In genomic region chrX:152738191-152738590, GRCm38 (mm10) we compare ENCODE assay signal across 26 mouse cellular contexts. TPM values are rescaled to one million over a fixed set of nuclear protein-coding genes. Genes with fewer than 3 reads are reported as not detected.
DNase-seq lines count a peak whose midpoint lies in the region; ATAC-seq lines count a peak whose summit lies in the region.
"Had no signal": no experiment of that assay in that cellular context is flagged by ENCODE, and none has a peak within 500 bp of the region (broad histone marks: within the 10 kb centered on the region; RNA-seq: fewer than 3 reads in every experiment).

No protein-coding gene starts in this region.

- no peaks in the 10 kb centered on the region for H3K9me3 ChIP-seq in kidney, embryonic 15.5 days (replicated peaks)
- H3K9me3 ChIP-seq in kidney, embryonic 14.5 days (ENCODE audit: control insufficient read depth, low read length), result no peaks in the 10 kb centered on the region
- no peaks in the 10 kb centered on the region for H3K9me3 ChIP-seq in liver, embryonic 11.5 days (ENCODE audit: control insufficient read depth, low read length)
- no peaks in the 10 kb centered on the region for H3K9me3 ChIP-seq in liver, embryonic 12.5 days (replicated peaks)
- H3K9me3 ChIP-seq in lung, embryonic 15.5 days, result no peaks in the 10 kb centered on the region
- H3K9me3 ChIP-seq: heart, embryonic 12.5 days; heart, embryonic 15.5 days; hindbrain, embryonic 10.5 days; hindbrain, embryonic 13.5 days had no signal

- DNase-seq in liver, embryonic 11.5 days (ENCODE audit: low spot score), result no peak
- DNase-seq in lung, postnatal 4 days, result no peak
- DNase-seq in c-Kit-positive CD71-positive TER-119-positive erythroid progenitor cells, embryonic 14.5 days (ENCODE audit: low spot score), result peak; percentile 13
- DNase-seq in heart, adult 8-10 months (ENCODE audit: low spot score), result no peak
- DNase-seq: adrenal gland, adult 2 months; adrenal gland, postnatal 14 days; cerebellum, adult 18-20 months; cerebellum, adult 9-10 months; cerebellum, postnatal 14 days; forebrain, postnatal 0 days; gastrocnemius, adult 2 months; gastrocnemius, postnatal 14 days; heart, adult 11 months; heart, postnatal 10 days; heart, postnatal 36 days had no signal

- H3K4me1 ChIP-seq in kidney, embryonic 15.5 days, result no peaks in the 10 kb centered on the region
- H3K4me1 ChIP-seq in kidney, embryonic 14.5 days (ENCODE audit: control insufficient read depth, insufficient read depth, low read length), result no peaks in the 10 kb centered on the region
- no peaks in the 10 kb centered on the region for H3K4me1 ChIP-seq in liver, embryonic 11.5 days (replicated peaks; ENCODE audit: control insufficient read depth, insufficient read depth, low read length)
- peaks cover 11% of the 10 kb centered on the region; the same call in 1 of the 2 replicates for H3K4me1 ChIP-seq in liver, embryonic 12.5 days
- H3K4me1 ChIP-seq in lung, embryonic 15.5 days, result no peaks in the 10 kb centered on the region
- H3K4me1 ChIP-seq: heart, embryonic 15.5 days; hindbrain, embryonic 10.5 days; hindbrain, embryonic 13.5 days had no signal

- no peak for ATAC-seq in kidney, embryonic 15.5 days (replicated peaks; ENCODE audit: low FRiP score)
- ATAC-seq in kidney, embryonic 14.5 days (ENCODE audit: low FRiP score, low TSS enrichment), result no peak
- peak; percentile 71 for ATAC-seq in liver, embryonic 11.5 days (replicated peaks; ENCODE audit: low FRiP score)
- ATAC-seq in liver, embryonic 12.5 days, result no peak
- ATAC-seq in lung, embryonic 15.5 days (ENCODE audit: borderline replicate concordance, extremely low read depth, low FRiP score, low TSS enrichment), result no peak; the same call in 1 of the 2 replicates
- ATAC-seq: forebrain, embryonic 14.5 days; forebrain, postnatal 0 days; hindbrain, embryonic 16.5 days; Patski had no signal

- 69% methylated on average over 2 of the region's 2 CpGs for WGBS in kidney, embryonic 15.5 days
- 85% methylated on average over 2 of the region's 2 CpGs for WGBS in kidney, embryonic 14.5 days
- WGBS in liver, embryonic 11.5 days, result 50% methylated on average over 2 of the region's 2 CpGs
- 25% methylated on average over 2 of the region's 2 CpGs for WGBS in liver, embryonic 12.5 days (ENCODE audit: insufficient replicate concordance)
- 56% methylated on average over 2 of the region's 2 CpGs for WGBS in lung, embryonic 15.5 days

- peaks cover 43% of the 10 kb centered on the region for H3K27me3 ChIP-seq in kidney, embryonic 15.5 days
- H3K27me3 ChIP-seq in kidney, embryonic 14.5 days (ENCODE audit: control insufficient read depth, insufficient read depth, low read length), result no peaks in the 10 kb centered on the region; the same call in 1 of the 2 replicates
- peaks cover 20% of the 10 kb centered on the region for H3K27me3 ChIP-seq in liver, embryonic 11.5 days (replicated peaks; ENCODE audit: control insufficient read depth, insufficient read depth, low read length)
- H3K27me3 ChIP-seq in liver, embryonic 12.5 days (replicated peaks), result peaks cover 18% of the 10 kb centered on the region
- H3K27me3 ChIP-seq in lung, embryonic 15.5 days, result 0 out of 2 replicates have a peak, but pooled peaks cover 3% of the 10 kb centered on the region
- H3K27me3 ChIP-seq: heart, embryonic 12.5 days; heart, embryonic 15.5 days had no signal

- no peak overlapping the region for H3K4me3 ChIP-seq in kidney, embryonic 15.5 days (replicated peaks)
- H3K4me3 ChIP-seq in kidney, embryonic 14.5 days (ENCODE audit: low read length), result no peak overlapping the region
- no peak overlapping the region for H3K4me3 ChIP-seq in liver, embryonic 11.5 days (ENCODE audit: low read depth, low read length)
- no peak overlapping the region for H3K4me3 ChIP-seq in liver, embryonic 12.5 days
- no peak overlapping the region for H3K4me3 ChIP-seq in lung, embryonic 15.5 days
- H3K4me3 ChIP-seq: gastrocnemius, adult 2 months; heart, embryonic 12.5 days; heart, embryonic 15.5 days; hindbrain, embryonic 10.5 days; hindbrain, embryonic 13.5 days had no signal

- no peaks in the 10 kb centered on the region for H3K36me3 ChIP-seq in kidney, embryonic 15.5 days
- H3K36me3 ChIP-seq in kidney, embryonic 14.5 days (ENCODE audit: control insufficient read depth, insufficient read depth, low read length), result no peaks in the 10 kb centered on the region
- no peaks in the 10 kb centered on the region for H3K36me3 ChIP-seq in liver, embryonic 11.5 days (ENCODE audit: control insufficient read depth, insufficient read depth, low read length)
- H3K36me3 ChIP-seq in liver, embryonic 12.5 days, result no peaks in the 10 kb centered on the region
- H3K36me3 ChIP-seq in lung, embryonic 15.5 days, result no peaks in the 10 kb centered on the region
- H3K36me3 ChIP-seq: heart, embryonic 12.5 days; heart, embryonic 15.5 days; hindbrain, embryonic 10.5 days; hindbrain, embryonic 13.5 days had no signal

- 0 out of 2 replicates have a peak overlapping the region, but pooled peaks have one; percentile 9 for H3K27ac ChIP-seq in kidney, embryonic 15.5 days
- no peak overlapping the region for H3K27ac ChIP-seq in kidney, embryonic 14.5 days (ENCODE audit: low read depth, low read length)
- H3K27ac ChIP-seq in liver, embryonic 11.5 days (ENCODE audit: low read depth, low read length), result no peak overlapping the region
- H3K27ac ChIP-seq in liver, embryonic 12.5 days, result no peak overlapping the region
- H3K27ac ChIP-seq in lung, embryonic 15.5 days, result peak overlapping the region; percentile 37; the same call in 1 of the 2 replicates
- H3K27ac ChIP-seq: gastrocnemius, adult 2 months; heart, embryonic 15.5 days; hindbrain, embryonic 10.5 days; hindbrain, embryonic 13.5 days had no signal

- no peak overlapping the region for H3K4me2 ChIP-seq in kidney, embryonic 15.5 days
- no peak overlapping the region for H3K4me2 ChIP-seq in kidney, embryonic 14.5 days (replicated peaks; ENCODE audit: low read depth, low read length)
- H3K4me2 ChIP-seq in liver, embryonic 11.5 days, result no peak overlapping the region
- no peak overlapping the region for H3K4me2 ChIP-seq in liver, embryonic 12.5 days
- H3K4me2 ChIP-seq in lung, embryonic 15.5 days, result no peak overlapping the region
- H3K4me2 ChIP-seq: heart, embryonic 12.5 days; heart, embryonic 15.5 days; hindbrain, embryonic 13.5 days had no signal

- no peak overlapping the region for H3K9ac ChIP-seq in kidney, embryonic 15.5 days
- H3K9ac ChIP-seq in kidney, embryonic 14.5 days (ENCODE audit: low read depth, low read length), result no peak overlapping the region
- no peak overlapping the region for H3K9ac ChIP-seq in liver, embryonic 11.5 days (ENCODE audit: low read depth, low read length)
- H3K9ac ChIP-seq in liver, embryonic 12.5 days, result no peak overlapping the region
- no peak overlapping the region for H3K9ac ChIP-seq in lung, embryonic 15.5 days
- H3K9ac ChIP-seq: forebrain, postnatal 0 days; heart, embryonic 12.5 days; heart, embryonic 15.5 days; hindbrain, embryonic 13.5 days had no signal

RNA-seq across cellular contexts. Expression of gene Shroom2, which starts 31.1 kb away (rescaled TPM):
- polyA plus RNA-seq in kidney, embryonic 15.5 days (2015; fragmentation: Nextera tagmentation; extraction: Ambion mirVana), result 4.7 and 5.5 TPM in 2 replicates
- polyA plus RNA-seq in kidney, embryonic 14.5 days (2014; fragmentation: Nextera tagmentation; extraction: Ambion mirVana), result 5.5 and 7.6 TPM in 2 replicates
- polyA plus RNA-seq in liver, embryonic 11.5 days (2014; fragmentation: Nextera tagmentation; extraction: Ambion mirVana), result 4.2 and 5.0 TPM in 2 replicates
- polyA plus RNA-seq in liver, embryonic 12.5 days (2016; fragmentation: Nextera tagmentation; extraction: Ambion mirVana), result 1.9 TPM in 2 replicates
- polyA plus RNA-seq in lung, embryonic 15.5 days (2015; fragmentation: Nextera tagmentation; extraction: Ambion mirVana), result 6.6 and 7.3 TPM in 2 replicates
- total RNA-seq in heart, adult 8-10 months (2022), result 1 to 10 TPM; 3.2 to 5.1 (median 3.8) TPM

RNA-seq across cellular contexts. Expression of gene Gpr143, which starts 43.5 kb away (rescaled TPM):
- polyA plus RNA-seq in kidney, embryonic 15.5 days (2015; fragmentation: Nextera tagmentation; extraction: Ambion mirVana), result 0.09 and 0.13 TPM in 2 replicates
- 0.11 and 0.35 TPM in 2 replicates for polyA plus RNA-seq in kidney, embryonic 14.5 days (2014; fragmentation: Nextera tagmentation; extraction: Ambion mirVana)
- polyA plus RNA-seq in liver, embryonic 11.5 days (2014; fragmentation: Nextera tagmentation; extraction: Ambion mirVana), result not detected in 2 replicates
- 0.07 TPM in 1 of 2 replicates, not detected in the other for polyA plus RNA-seq in liver, embryonic 12.5 days (2016; fragmentation: Nextera tagmentation; extraction: Ambion mirVana)
- 0.34 TPM in 1 of 2 replicates, not detected in the other for polyA plus RNA-seq in lung, embryonic 15.5 days (2015; fragmentation: Nextera tagmentation; extraction: Ambion mirVana)
- not detected for total RNA-seq in heart, adult 8-10 months (2022)
- total RNA-seq: adrenal gland, postnatal 14 days; forebrain, postnatal 0 days; gastrocnemius, adult 2 months; gastrocnemius, postnatal 14 days; heart, postnatal 10 days; heart, postnatal 36 days had no signal
- polyA plus RNA-seq: adrenal gland, adult 2 months; heart, embryonic 12.5 days; hindbrain, embryonic 13.5 days; Patski had no signal

Comparison
In these comparisons a context has a peak if more than half of its experiments do, and no peak if none do; other contexts are left out.
1. H3K27ac ChIP-seq: peak in kidney, embryonic 15.5 days (single experiment) and lung, embryonic 15.5 days (single experiment); none in kidney, embryonic 14.5 days (single experiment), liver, embryonic 11.5 days (single experiment) and liver, embryonic 12.5 days (single experiment).